Mouse (Mus musculus) midbrain, embryonic 10.5 days (tissue): ENCODE results near the gene Vcam1. TPM values are rescaled to one million over a fixed set of nuclear protein-coding genes. Genes with fewer than 3 reads are reported as not detected.

Source experiments
- DNase-seq: peaks from one replicate; pipeline ENCODE4 v3.0.0-alpha.2; 2017; ENCODE audit warnings: low spot score
- H3K27ac ChIP-seq: fragments of 300-500 bp; sonication (generic); replicated peaks from 2 replicates; pipeline ENCODE4 v1.5.1; 2016; ENCODE audit warnings: mild to moderate bottlenecking
- H3K27me3 ChIP-seq: fragments of 300-500 bp; sonication (generic); 2 replicates; pipeline ENCODE4 v1.6.1; 2016; ENCODE audit warnings: low read depth, mild to moderate bottlenecking; ENCODE audit not compliant: poor library complexity, severe bottlenecking
- H3K36me3 ChIP-seq: fragments of 300-500 bp; sonication (generic); 2 replicates; pipeline ENCODE4 v1.6.1; 2016; ENCODE audit warnings: mild to moderate bottlenecking, moderate library complexity
- H3K4me1 ChIP-seq: fragments of 300-500 bp; sonication (generic); 2 replicates; pipeline ENCODE4 v1.6.1; 2016
- H3K4me3 ChIP-seq: fragments of 300-500 bp; sonication (generic); 2 replicates; pipeline ENCODE4 v1.5.1; 2016; ENCODE audit warnings: mild to moderate bottlenecking, moderate library complexity
- H3K9me3 ChIP-seq: fragments of 300-500 bp; sonication (generic); replicated peaks from 2 replicates; pipeline ENCODE4 v1.6.1; 2016; ENCODE audit warnings: mild to moderate bottlenecking
- WGBS: fragments of 180-500 bp; shearing (Covaris S2); methylation state at CpG from one replicate; pipeline ENCODE4 v1.1.7; 2016; 5-methylcytosine and 5-hydroxymethylcytosine counted together
- polyA plus RNA-seq: library from polyadenylated mRNA; unstranded; fragments of >200 nt; fragmentation: Nextera tagmentation; extraction: Ambion mirVana; gene quantifications from 2 replicates; pipeline ENCODE4 v1.2.1, GENCODE M21; 2016

The Vcam1 gene
- polyA plus RNA-seq, 1 experiment from 2014 or later = 30.2 TPM

DNA sequence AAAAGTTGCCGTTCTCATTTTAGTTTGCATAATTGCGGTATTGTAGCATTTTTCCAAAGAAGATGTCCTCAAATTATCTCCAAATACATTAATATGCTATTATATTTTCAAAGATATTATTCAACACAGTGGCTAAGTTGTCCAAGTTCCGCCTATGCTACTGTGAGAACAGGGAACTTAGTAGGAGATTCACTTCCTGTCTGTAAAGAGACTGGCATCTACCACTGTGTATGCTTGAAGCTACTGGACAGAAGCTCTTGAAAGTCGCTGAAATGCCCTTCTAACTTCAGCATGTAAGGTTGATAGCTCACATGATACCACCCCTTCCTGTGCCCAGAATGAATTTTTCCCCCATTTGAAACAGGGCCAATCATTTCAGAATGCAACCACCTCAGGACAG lies 6.8 kb downstream of the Vcam1 start:
- Histone ChIP-seq H3K9me3 (no peaks in the 10 kb centered on the region), H3K27ac (no peak overlapping the region), H3K27me3 (no peaks in the 10 kb centered on the region), H3K4me1 (peaks cover 26% of the 10 kb centered on the region), H3K4me3 (no peak overlapping the region), H3K36me3 (peaks cover 18% of the 10 kb centered on the region)
- DNase-seq = no peak
- WGBS = 90% methylated on average over 4 of the region's 4 CpGs

DNA sequence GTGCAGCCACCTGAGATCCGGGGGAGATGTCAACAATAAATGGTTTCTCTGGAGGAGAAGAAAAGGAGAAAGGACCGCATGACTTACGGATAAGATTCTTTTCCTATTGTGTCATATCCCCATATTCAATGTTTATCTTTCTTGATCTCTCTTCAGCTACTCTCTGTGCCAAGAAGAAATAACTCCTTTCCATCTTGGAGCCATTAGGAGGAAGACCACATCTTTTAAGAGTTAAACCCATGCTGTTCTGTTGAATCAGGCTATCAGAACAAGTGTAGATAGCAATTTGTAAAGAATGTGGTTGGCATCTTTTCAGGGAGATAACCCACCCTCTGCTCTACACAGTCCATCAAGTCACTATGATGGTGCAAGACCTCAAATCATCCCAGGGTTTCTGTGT lies 8.5 kb downstream of the Vcam1 start:
- 90% methylated on average over 3 of the region's 3 CpGs for WGBS
- DNase-seq = no peak

DNA sequence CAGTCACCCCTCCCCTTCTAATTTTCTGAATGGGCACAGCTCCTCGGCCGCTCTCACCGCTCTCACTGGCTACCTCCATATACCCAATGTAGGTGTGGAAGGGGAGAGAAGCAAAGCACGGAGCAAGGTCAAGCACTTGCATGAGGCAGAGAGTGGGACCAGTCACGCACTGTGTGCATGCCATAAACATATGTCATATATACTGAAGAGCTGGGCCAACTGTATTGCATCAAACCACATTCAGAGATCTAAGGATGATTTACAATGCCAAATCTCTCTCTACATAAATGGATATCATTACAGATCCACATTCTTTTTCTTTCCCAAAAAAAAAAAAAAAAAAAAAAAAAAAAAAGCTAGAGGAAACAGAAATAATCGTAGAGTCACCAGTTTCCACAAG lies 9.1 kb downstream of the Vcam1 start:
- H3K9me3 ChIP-seq = no peaks in the 10 kb centered on the region
- 91% methylated on average over 6 of the region's 6 CpGs for WGBS
- H3K27me3 ChIP-seq = no peaks in the 10 kb centered on the region
- H3K27ac ChIP-seq = no peak overlapping the region
- H3K4me3 ChIP-seq = no peak overlapping the region
- peaks cover 3% of the 10 kb centered on the region for H3K4me1 ChIP-seq
- peaks cover 34% of the 10 kb centered on the region for H3K36me3 ChIP-seq
- DNase-seq = no peak

More for the DNA sequence above, 8.5 kb downstream of the Vcam1 start:
- H3K27me3 ChIP-seq = no peaks in the 10 kb centered on the region
- peaks cover 29% of the 10 kb centered on the region for H3K36me3 ChIP-seq
- peaks cover 10% of the 10 kb centered on the region for H3K4me1 ChIP-seq
- no peak overlapping the region for H3K27ac ChIP-seq
- H3K4me3 ChIP-seq = no peak overlapping the region
- H3K9me3 ChIP-seq = no peaks in the 10 kb centered on the region

DNA sequence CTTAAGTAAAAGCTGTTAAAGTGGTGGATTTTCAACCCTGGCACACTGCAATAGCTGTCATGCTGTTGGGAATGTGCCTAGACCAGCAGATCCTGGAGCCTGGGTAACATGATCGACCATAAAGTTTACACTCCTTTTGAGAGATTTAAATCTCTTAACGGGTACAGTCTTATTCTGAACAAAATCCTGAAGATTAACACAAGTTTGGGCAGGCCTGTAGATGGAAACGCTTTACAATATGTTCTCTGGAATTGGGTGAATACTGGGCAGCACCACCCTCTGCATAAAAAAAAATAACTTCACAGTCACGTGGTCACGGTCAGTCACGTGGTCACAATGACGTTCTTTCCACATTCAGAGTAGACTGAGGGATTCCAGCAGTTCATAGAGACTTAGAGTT lies 10.3 kb downstream of the Vcam1 start:
- Histone ChIP-seq H3K9me3 (no peaks in the 10 kb centered on the region), H3K27ac (no peak overlapping the region), H3K4me1 (peaks cover 10% of the 10 kb centered on the region), H3K4me3 (no peak overlapping the region), H3K36me3 (peaks cover 30% of the 10 kb centered on the region), H3K27me3 (no peaks in the 10 kb centered on the region)
- WGBS = 85% methylated on average over 7 of the region's 7 CpGs
- no peak for DNase-seq

GRCm38 (mm10) chr3:116117046-116117445 lies 12.4 kb downstream of the Vcam1 start:
- Histone ChIP-seq H3K27me3 (no peaks in the 10 kb centered on the region), H3K27ac (no peak overlapping the region), H3K4me1 (peaks cover 25% of the 10 kb centered on the region), H3K9me3 (no peaks in the 10 kb centered on the region), H3K4me3 (no peak overlapping the region), H3K36me3 (peaks cover 25% of the 10 kb centered on the region)
- 95% methylated on average over 4 of the region's 4 CpGs for WGBS
- DNase-seq = no peak

DNA sequence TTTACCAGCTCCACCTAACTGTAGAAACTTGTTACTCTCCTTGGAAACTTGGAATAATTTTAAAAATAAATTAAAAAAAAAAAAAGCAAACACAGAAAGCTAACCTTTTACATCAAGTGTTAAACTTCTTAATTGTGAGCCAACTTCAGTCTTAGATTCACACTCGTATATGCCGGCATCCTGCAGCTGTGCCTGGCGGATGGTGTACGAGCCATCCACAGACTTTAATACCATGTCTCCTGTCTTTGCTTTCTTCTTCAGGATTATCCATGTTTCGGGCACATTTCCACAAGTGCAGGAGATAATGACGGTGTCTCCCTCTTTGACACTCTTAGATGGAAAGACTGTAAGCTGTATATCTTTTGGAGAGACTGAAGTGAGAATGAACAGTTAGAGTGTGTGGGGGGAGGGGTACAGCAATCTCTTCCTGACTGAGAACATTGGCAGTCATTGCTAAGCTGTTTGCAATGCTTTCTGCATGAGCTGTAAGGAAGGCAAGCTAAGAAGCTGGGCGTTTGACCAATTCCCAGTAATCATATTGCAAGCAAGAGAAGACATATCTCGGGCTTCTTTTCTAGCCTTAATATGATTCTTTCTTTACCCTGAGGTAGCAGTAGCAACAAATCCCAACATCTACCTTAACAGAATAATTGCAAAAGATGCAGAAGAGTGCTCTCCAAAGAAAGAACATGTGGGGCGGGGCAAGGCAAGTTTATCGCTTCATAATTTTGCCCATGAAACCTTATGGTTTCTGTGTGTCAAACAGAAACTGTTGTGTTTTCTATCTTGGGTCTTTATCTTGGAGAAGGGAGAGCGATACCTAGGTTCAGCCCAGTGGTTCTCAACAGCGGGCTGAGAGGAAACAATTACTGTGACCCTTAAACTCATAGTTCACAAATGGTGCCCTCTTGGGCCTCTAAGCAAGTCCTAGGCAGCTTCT lies 15.0 kb downstream of the Vcam1 start:
- Histone ChIP-seq H3K36me3 (peaks cover 23% of the 10 kb centered on the region), H3K4me3 (no peak overlapping the region), H3K27me3 (no peaks in the 10 kb centered on the region), H3K27ac (peak overlapping the region; percentile 67), H3K4me1 (peaks cover 25% of the 10 kb centered on the region), H3K9me3 (no peaks in the 10 kb centered on the region)
- no peak for DNase-seq
- 68% methylated on average over 12 of the region's 12 CpGs for WGBS

- no peak for DNase-seq
Observed at GRCm38 (mm10) chr3:116113443-116114241, 15.8 kb downstream of the Vcam1 start.

DNA sequence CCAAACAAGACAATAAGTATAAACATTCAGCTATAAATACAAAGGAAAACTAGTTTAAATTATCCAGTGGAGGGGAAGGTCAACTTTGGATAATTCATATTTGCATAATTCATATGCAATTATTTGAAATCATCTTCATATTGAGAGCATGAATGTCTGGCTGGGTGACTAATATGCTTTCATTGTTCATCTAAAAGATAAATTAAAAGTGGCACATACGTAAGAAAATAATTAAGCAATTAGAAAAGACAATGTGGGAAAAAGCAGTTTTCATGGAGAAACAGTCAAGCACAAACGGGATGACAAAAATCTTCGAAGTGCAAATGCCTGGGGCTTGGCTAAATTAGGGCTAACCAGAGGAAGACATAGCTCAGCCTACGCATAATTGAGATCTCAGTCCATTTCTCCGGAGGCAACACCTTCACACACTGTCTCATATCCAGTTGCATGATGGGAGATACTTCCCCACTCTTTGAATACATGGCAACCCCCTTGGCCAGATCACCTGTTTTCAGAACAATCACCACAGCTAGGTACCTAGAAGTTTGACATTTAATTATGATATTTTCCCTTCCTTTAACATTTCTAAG lies 16.6 kb downstream of the Vcam1 start:
- WGBS = 80% methylated on average over 5 of the region's 5 CpGs
- Histone ChIP-seq H3K27ac (no peak overlapping the region), H3K9me3 (no peaks in the 10 kb centered on the region), H3K4me3 (no peak overlapping the region), H3K4me1 (peaks cover 25% of the 10 kb centered on the region), H3K36me3 (peaks cover 23% of the 10 kb centered on the region), H3K27me3 (no peaks in the 10 kb centered on the region)
- DNase-seq = no peak

More at GRCm38 (mm10) chr3:116113443-116114241, 15.8 kb downstream of the Vcam1 start:
- Histone ChIP-seq H3K27ac (peak overlapping the region; percentile 67), H3K4me3 (peak overlapping the region; percentile 30; the same call in 1 of the 2 replicates), H3K4me1 (peaks cover 25% of the 10 kb centered on the region), H3K9me3 (no peaks in the 10 kb centered on the region), H3K27me3 (no peaks in the 10 kb centered on the region), H3K36me3 (peaks cover 23% of the 10 kb centered on the region)
- 28% methylated on average over 7 of the region's 7 CpGs for WGBS

DNA sequence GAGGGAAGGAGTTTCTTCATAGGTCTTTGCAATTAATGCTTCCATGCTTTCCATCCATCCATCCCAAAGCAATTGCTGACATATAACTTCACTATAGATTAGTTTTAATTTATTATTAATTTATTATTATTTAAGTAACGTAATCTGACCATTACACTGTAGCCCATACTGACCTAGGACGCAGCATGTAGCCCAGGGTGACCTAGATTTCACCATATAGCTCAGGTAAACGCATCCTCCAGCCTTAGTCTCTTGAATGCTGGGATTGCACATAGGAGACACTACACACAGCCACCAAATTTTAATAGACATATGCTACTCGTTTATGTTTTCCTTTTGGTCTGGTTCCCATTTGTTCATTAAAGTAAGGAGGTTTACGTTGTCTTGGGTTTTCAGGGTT lies 23.8 kb downstream of the Vcam1 start:
- H3K27me3 ChIP-seq = no peaks in the 10 kb centered on the region
- H3K27ac ChIP-seq = peak overlapping the region; percentile 78
- WGBS = 88% methylated on average over 5 of the region's 5 CpGs
- no peak for DNase-seq
- peaks cover 20% of the 10 kb centered on the region for H3K4me1 ChIP-seq
- peaks cover 5% of the 10 kb centered on the region; the same call in 1 of the 2 replicates for H3K36me3 ChIP-seq
- peak overlapping the region; percentile 49 for H3K4me3 ChIP-seq
- H3K9me3 ChIP-seq = no peaks in the 10 kb centered on the region

DNA sequence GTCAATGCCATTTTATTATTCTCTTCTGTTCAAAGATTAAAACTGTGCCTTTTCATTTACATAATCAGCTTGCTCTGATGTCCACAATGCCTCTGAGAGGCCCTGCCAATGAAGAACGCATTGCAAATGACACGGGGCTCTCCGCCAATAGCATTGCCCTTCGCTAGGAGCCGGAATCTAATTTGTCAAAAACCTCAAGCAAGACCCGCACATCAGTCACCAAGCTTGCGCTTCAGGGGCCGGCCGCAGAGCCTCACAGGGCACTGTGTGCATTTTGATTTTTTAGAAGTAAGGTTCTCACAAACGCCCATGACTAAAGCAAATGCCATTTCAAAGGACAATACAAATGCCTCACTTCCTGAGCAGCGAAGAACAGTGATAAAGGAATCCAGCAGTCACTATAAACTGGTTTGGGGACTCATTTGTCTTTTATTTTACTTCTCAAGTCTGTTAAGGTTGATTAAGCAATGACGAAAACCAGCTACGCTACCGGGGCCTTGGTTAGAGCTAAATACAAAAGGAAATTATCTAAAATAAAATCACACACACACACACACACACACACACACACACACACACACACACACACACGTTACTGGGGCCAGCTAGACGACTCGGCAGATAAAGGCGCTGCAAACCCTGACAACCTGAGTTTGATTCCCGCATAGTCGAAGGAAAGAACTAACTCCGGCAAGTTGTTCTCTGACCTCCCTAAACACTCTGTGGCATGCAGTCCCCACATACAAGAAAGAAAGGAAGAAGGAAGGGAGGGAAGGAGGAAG lies 24.4 kb downstream of the Vcam1 start:
- H3K4me3 ChIP-seq = peak overlapping the region; percentile 49
- H3K27me3 ChIP-seq = no peaks in the 10 kb centered on the region
- H3K27ac ChIP-seq = peak overlapping the region; percentile 78
- DNase-seq = peak; percentile 78
- H3K9me3 ChIP-seq = no peaks in the 10 kb centered on the region
- no peaks in the 10 kb centered on the region for H3K36me3 ChIP-seq
- peaks cover 20% of the 10 kb centered on the region for H3K4me1 ChIP-seq
- WGBS = 16% methylated on average over 21 of the region's 21 CpGs

DNA sequence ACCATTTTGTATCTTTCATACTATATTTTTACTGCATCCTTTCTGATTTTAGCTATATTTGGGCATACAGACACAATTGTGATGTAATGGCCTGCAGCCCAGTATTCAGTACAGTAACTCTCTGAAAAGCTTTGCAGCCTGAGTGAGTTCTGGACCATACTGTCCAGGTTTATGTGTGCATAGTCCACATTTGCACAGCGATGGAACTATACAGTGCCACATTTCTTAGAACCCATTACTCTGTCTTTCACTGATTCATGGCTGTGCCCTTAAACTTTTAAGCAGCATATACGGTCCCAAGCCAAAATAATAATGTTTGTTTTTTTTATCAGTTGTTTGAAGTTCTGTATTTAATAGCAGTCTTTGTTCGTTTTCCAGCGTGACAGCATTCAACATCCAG lies 25.2 kb downstream of the Vcam1 start:
- Histone ChIP-seq H3K27ac (peak overlapping the region; percentile 18; the same call in 1 of the 2 replicates), H3K36me3 (no peaks in the 10 kb centered on the region), H3K4me3 (no peak overlapping the region), H3K27me3 (no peaks in the 10 kb centered on the region), H3K9me3 (no peaks in the 10 kb centered on the region), H3K4me1 (peaks cover 20% of the 10 kb centered on the region)
- WGBS = 78% methylated on average over 4 of the region's 4 CpGs
- DNase-seq = no peak

- H3K4me3 ChIP-seq = no peak overlapping the region
Observed at GRCm38 (mm10) chr3:116100850-116101249, 28.6 kb downstream of the Vcam1 start.

More at GRCm38 (mm10) chr3:116100850-116101249, 28.6 kb downstream of the Vcam1 start:
- Histone ChIP-seq H3K4me1 (peaks cover 18% of the 10 kb centered on the region), H3K27ac (no peak overlapping the region), H3K27me3 (no peaks in the 10 kb centered on the region), H3K9me3 (no peaks in the 10 kb centered on the region), H3K36me3 (no peaks in the 10 kb centered on the region)
- DNase-seq = no peak
- WGBS = 88% methylated on average over 1 of the region's 1 CpGs
